Mouse (Mus musculus) forebrain, postnatal 0 days (tissue): ENCODE data around the gene Gpatch2. TPM values are rescaled to one million over a fixed set of nuclear protein-coding genes. Genes with fewer than 3 reads are reported as not detected.

Experiments
- ATAC-seq: fragments of 200-750 bp; cut with Nextera tagmentation; 2 replicates; pipeline ENCODE4 v1.8.0; 2017; ENCODE audit warnings: mild to moderate bottlenecking, moderate library complexity
- DNase-seq: peaks from one replicate; pipeline ENCODE4 v3.0.0-alpha.2; 2015
- H3K27ac ChIP-seq: fragments of 300-500 bp; sonication (generic); 2 replicates; pipeline ENCODE4 v1.5.1; 2014; ENCODE audit warnings: low read depth, mild to moderate bottlenecking, antibody characterized with exemption, low read length, moderate library complexity, mixed read lengths
- H3K27me3 ChIP-seq: fragments of 300-500 bp; sonication (generic); 2 replicates; pipeline ENCODE4 v1.6.1; 2014; ENCODE audit warnings: mild to moderate bottlenecking, low read length, mixed read lengths; ENCODE audit not compliant: insufficient read depth
- H3K36me3 ChIP-seq: fragments of 300-500 bp; sonication (generic); 2 replicates; pipeline ENCODE4 v1.6.1; 2014; ENCODE audit warnings: mild to moderate bottlenecking, moderate library complexity; ENCODE audit not compliant: insufficient read depth
- H3K4me1 ChIP-seq: fragments of 300-500 bp; sonication (generic); 2 replicates; pipeline ENCODE4 v1.6.1; 2014; ENCODE audit warnings: antibody characterized with exemption; ENCODE audit not compliant: insufficient read depth
- H3K4me2 ChIP-seq: fragments of 300-500 bp; sonication (generic); 2 replicates; pipeline ENCODE4 v1.6.1; 2014; ENCODE audit warnings: low read depth, mild to moderate bottlenecking, moderate library complexity
- H3K4me3 ChIP-seq: fragments of 300-500 bp; sonication (generic); 2 replicates; pipeline ENCODE4 v1.5.1; 2014; ENCODE audit warnings: low read depth, low read length, mixed read lengths
- H3K9ac ChIP-seq: fragments of 300-500 bp; sonication (generic); 2 replicates; pipeline ENCODE4 v1.6.1; 2014; ENCODE audit warnings: mild to moderate bottlenecking
- H3K9me3 ChIP-seq: fragments of 300-500 bp; sonication (generic); 2 replicates; pipeline ENCODE4 v1.6.1; 2016; ENCODE audit warnings: low read length
- CTCF ChIP-seq: sonication (generic); IDR thresholded peaks from 2 replicates; pipeline ENCODE4 v1.5.1; 2016; ENCODE audit warnings: antibody characterized with exemption, control low read depth, low read depth
- WGBS: fragments of 180-500 bp; shearing (Covaris S2); extraction: QIAGEN DNeasy Blood & Tissue Kit; methylation state at CpG from one replicate; pipeline ENCODE4 v1.1.7; 2014; 5-methylcytosine and 5-hydroxymethylcytosine counted together
- polyA plus RNA-seq: library from polyadenylated mRNA; unstranded; fragments of >200 nt; fragmentation: Nextera tagmentation; extraction: Ambion mirVana; gene quantifications from 2 replicates; pipeline ENCODE4 v1.2.1, GENCODE M21; 2015
- total RNA-seq: library from RNA; depleted of rRNA; stranded (reverse); fragments of >200 nt; gene quantifications from 2 replicates; pipeline ENCODE4 v1.2.3, GENCODE M21; 2014; rRNA removed

The Gpatch2 gene
- total and polyA plus RNA-seq, 2 experiments from 2014 or later, result 9.2 to 22.8 TPM

DNA sequence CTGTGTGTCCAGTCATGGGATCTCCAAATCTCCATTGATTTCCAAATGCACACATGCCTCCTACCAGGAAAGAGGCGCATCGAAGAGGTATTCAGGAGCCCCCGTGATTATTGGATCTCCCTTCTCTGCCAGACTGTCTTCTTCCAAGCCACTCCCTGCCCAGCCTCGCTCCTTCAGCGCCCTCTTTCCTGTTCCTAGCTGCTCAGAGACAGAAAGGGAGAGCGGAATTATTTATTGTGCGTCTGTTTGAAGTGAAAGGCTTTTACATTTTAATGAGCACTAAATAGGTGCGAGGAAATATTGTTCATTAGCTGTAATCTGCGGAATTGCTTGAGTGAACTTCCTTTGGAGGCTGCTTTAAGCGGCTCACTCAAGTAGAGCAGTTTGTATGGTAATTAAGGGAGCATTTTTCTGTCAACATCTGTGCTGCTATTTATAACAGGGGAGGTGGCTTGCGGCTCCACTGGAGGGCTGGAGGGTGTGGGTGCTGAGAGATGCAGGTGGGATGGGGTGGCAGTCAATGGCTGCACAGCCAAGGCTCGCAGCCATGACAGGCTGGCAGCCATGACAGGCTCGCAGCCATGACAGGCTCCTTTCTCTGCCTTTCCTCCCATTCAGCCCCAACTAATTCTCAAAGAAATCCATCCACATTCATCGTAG lies 162.7 kb downstream of the Gpatch2 start:
- WGBS, result 19% methylated on average over 14 of the region's 14 CpGs
- no peaks in the 10 kb centered on the region for H3K36me3 ChIP-seq
- DNase-seq (peak; percentile 67), ATAC-seq (peak; percentile 88)
- no peaks in the 10 kb centered on the region for H3K9me3 ChIP-seq
- H3K4me3 ChIP-seq, result peak overlapping the region; percentile 17
- peak overlapping the region; percentile 39 for H3K4me2 ChIP-seq
- peak overlapping the region; percentile 67; the same call in 1 of the 2 replicates for H3K27ac ChIP-seq
- TF ChIP-seq CTCF, result no peak
- H3K4me1 ChIP-seq, result 0 out of 2 replicates have a peak, but pooled peaks cover 8% of the 10 kb centered on the region
- H3K27me3 ChIP-seq, result no peaks in the 10 kb centered on the region
- 0 out of 2 replicates have a peak overlapping the region, but pooled peaks have one; percentile 22 for H3K9ac ChIP-seq

GRCm38 (mm10) chr1:187389476-187389875 lies 174.2 kb downstream of the Gpatch2 start:
- Histone ChIP-seq H3K27ac (no peak overlapping the region), H3K36me3 (no peaks in the 10 kb centered on the region), H3K4me3 (no peak overlapping the region), H3K4me2 (no peak overlapping the region), H3K9ac (no peak overlapping the region), H3K27me3 (no peaks in the 10 kb centered on the region), H3K4me1 (no peaks in the 10 kb centered on the region), H3K9me3 (no peaks in the 10 kb centered on the region)
- no peak for TF ChIP-seq CTCF
- ATAC-seq, result no peak
- no peak for DNase-seq
- WGBS, result 86% methylated on average over 4 of the region's 4 CpGs

- H3K27me3 ChIP-seq, result no peaks in the 10 kb centered on the region
- no peak overlapping the region for H3K27ac ChIP-seq
- H3K4me1 ChIP-seq, result no peaks in the 10 kb centered on the region
- H3K4me2 ChIP-seq, result no peak overlapping the region
- no peak for TF ChIP-seq CTCF
- ATAC-seq, result no peak
- H3K4me3 ChIP-seq, result no peak overlapping the region
- 93% methylated on average over 9 of the region's 9 CpGs for WGBS
- H3K36me3 ChIP-seq, result no peaks in the 10 kb centered on the region
- no peaks in the 10 kb centered on the region for H3K9me3 ChIP-seq
- no peak overlapping the region for H3K9ac ChIP-seq
- DNase-seq, result no peak
Measured at GRCm38 (mm10) chr1:187400834-187401233, 185.5 kb downstream of the Gpatch2 start.

Other genes starting within 250 kb of the Gpatch2 start
- gene D1Pas1, start 248.1 kb upstream of the Gpatch2 start, total RNA-seq, result not detected in 2 replicates
- 0.12 TPM in 1 of 2 replicates, not detected in the other for gene D1Pas1, start 248.1 kb upstream of the Gpatch2 start, polyA plus RNA-seq
- 2.0 TPM in 1 of 2 replicates, not detected in the other for gene Spata17, start within 50 bp of the Gpatch2 start, total RNA-seq
- 0.50 and 1.2 TPM in 2 replicates for gene Spata17, start within 50 bp of the Gpatch2 start, polyA plus RNA-seq